Mouse (Mus musculus) large intestine, adult 2 months (tissue): Measurements from ENCODE around the gene Amhr2. TPM values are rescaled to one million over a fixed set of nuclear protein-coding genes. Genes with fewer than 3 reads are reported as not detected.
A peak's percentile ranks its signal among the peaks of the same experiment; 100 is the strongest.

Source experiments
- DNase-seq: peaks from one replicate; pipeline ENCODE4 v3.0.0-alpha.2; 2012; ENCODE audit warnings: low read depth, low spot score
- WGBS: fragments of 180-500 bp; shearing (Covaris S2); methylation state at CpG from one replicate; pipeline ENCODE4 v1.1.7; 2018; 5-methylcytosine and 5-hydroxymethylcytosine counted together
- polyA plus RNA-seq: library from polyadenylated mRNA; depleted of rRNA; stranded (reverse); fragments of >200 nt; gene quantifications from 2 replicates; pipeline ENCODE4 v1.2.3, GENCODE M21; 2012

The Amhr2 gene
- polyA plus RNA-seq, 1 experiment = 1.0 TPM

- no peak for DNase-seq
- 43% methylated on average over 3 of the region's 3 CpGs for WGBS
These were observed 23.7 kb upstream of the Amhr2 start for GRCm38 (mm10) chr15:102421437-102421836.

- DNase-seq = no peak
- 92% methylated on average over 2 of the region's 2 CpGs for WGBS
These were observed 21.4 kb upstream of the Amhr2 start for GRCm38 (mm10) chr15:102423602-102424240.

- WGBS = 69% methylated on average over 2 of the region's 2 CpGs
- DNase-seq = no peak
These were observed 20.5 kb upstream of the Amhr2 start for GRCm38 (mm10) chr15:102424657-102425056.

GRCm38 (mm10) chr15:102426963-102427362 lies 18.2 kb upstream of the Amhr2 start:
- 68% methylated on average over 1 of the region's 1 CpGs for WGBS
- DNase-seq = no peak

GRCm38 (mm10) chr15:102432046-102432445 lies 13.1 kb upstream of the Amhr2 start:
- 78% methylated on average over 1 of the region's 1 CpGs for WGBS
- DNase-seq = no peak

- no peak for DNase-seq
- WGBS = 87% methylated on average over 4 of the region's 4 CpGs
These were observed 12.0 kb upstream of the Amhr2 start for GRCm38 (mm10) chr15:102433173-102433572.

GRCm38 (mm10) chr15:102442490-102442889 lies 2.7 kb upstream of the Amhr2 start:
- 46% methylated on average over 2 of the region's 2 CpGs for WGBS

GRCm38 (mm10) chr15:102446448-102446847 lies 1.3 kb downstream of the Amhr2 start:
- DNase-seq = no peak
- WGBS = 46% methylated on average over 6 of the region's 6 CpGs

More at GRCm38 (mm10) chr15:102442490-102442889, 2.7 kb upstream of the Amhr2 start:
- no peak for DNase-seq

GRCm38 (mm10) chr15:102449366-102449765 lies 4.2 kb downstream of the Amhr2 start:
- WGBS = 71% methylated on average over 8 of the region's 8 CpGs
- no peak for DNase-seq

GRCm38 (mm10) chr15:102450928-102451327 lies 5.8 kb downstream of the Amhr2 start:
- WGBS = 16% methylated on average over 7 of the region's 7 CpGs
- no peak for DNase-seq

GRCm38 (mm10) chr15:102451666-102452430 lies 6.7 kb downstream of the Amhr2 start:
- WGBS = 59% methylated on average over 26 of the region's 26 CpGs
- DNase-seq = no peak

- 51% methylated on average over 6 of the region's 6 CpGs for WGBS
- no peak for DNase-seq
These were observed 10.8 kb downstream of the Amhr2 start for GRCm38 (mm10) chr15:102455993-102456392.

GRCm38 (mm10) chr15:102458050-102458736 lies 13.0 kb downstream of the Amhr2 start:
- DNase-seq = no peak

GRCm38 (mm10) chr15:102458904-102459317 lies 13.7 kb downstream of the Amhr2 start, which contains the start of gene Prr13:
TSS of gene Prr13 (plus strand) at chr15:102459028.
- under 1% methylated on average over 19 of the region's 19 CpGs for WGBS
- peak; percentile 100 for DNase-seq

More at GRCm38 (mm10) chr15:102458050-102458736, 13.0 kb downstream of the Amhr2 start:
- 73% methylated on average over 5 of the region's 5 CpGs for WGBS

- DNase-seq = no peak
- WGBS = 10% methylated on average over 6 of the region's 6 CpGs
These were observed 14.2 kb downstream of the Amhr2 start for GRCm38 (mm10) chr15:102459381-102459780.

GRCm38 (mm10) chr15:102459847-102460246 lies 14.7 kb downstream of the Amhr2 start:
- WGBS = 12% methylated on average over 5 of the region's 5 CpGs
- DNase-seq = no peak

- WGBS = 58% methylated on average over 12 of the region's 12 CpGs
- DNase-seq = no peak
These were observed 15.2 kb downstream of the Amhr2 start for GRCm38 (mm10) chr15:102460409-102460808.

- WGBS = 22% methylated on average over 4 of the region's 4 CpGs
These were observed 15.8 kb downstream of the Amhr2 start for GRCm38 (mm10) chr15:102460971-102461370.

GRCm38 (mm10) chr15:102461430-102462075 lies 16.4 kb downstream of the Amhr2 start:
- 52% methylated on average over 9 of the region's 9 CpGs for WGBS
- no peak for DNase-seq

More at GRCm38 (mm10) chr15:102460971-102461370, 15.8 kb downstream of the Amhr2 start:
- DNase-seq = no peak

GRCm38 (mm10) chr15:102463666-102464065 lies 18.5 kb downstream of the Amhr2 start:
- DNase-seq = no peak
